Mouse (Mus musculus) kidney, embryonic 15.5 days (tissue): ENCODE data around the gene Slc8a1. TPM values are rescaled to one million over a fixed set of nuclear protein-coding genes. Genes with fewer than 3 reads are reported as not detected.

Source experiments
- ATAC-seq: fragments of 200-750 bp; cut with Nextera tagmentation; replicated peaks from 2 replicates; pipeline ENCODE4 v1.8.0; 2017; ENCODE audit warnings: moderate TSS enrichment; ENCODE audit not compliant: low FRiP score
- H3K27ac ChIP-seq: fragments of 300-500 bp; sonication (generic); 2 replicates; pipeline ENCODE4 v1.5.1; 2015; ENCODE audit warnings: mild to moderate bottlenecking, inconsistent platforms
- H3K27me3 ChIP-seq: fragments of 300-500 bp; sonication (generic); 2 replicates; pipeline ENCODE4 v1.6.1; 2015; ENCODE audit warnings: inconsistent platforms
- H3K36me3 ChIP-seq: fragments of 300-500 bp; sonication (generic); 2 replicates; pipeline ENCODE4 v1.6.1; 2015; ENCODE audit warnings: inconsistent platforms
- H3K4me1 ChIP-seq: fragments of 300-500 bp; sonication (generic); 2 replicates; pipeline ENCODE4 v1.6.1; 2015; ENCODE audit warnings: inconsistent platforms
- H3K4me2 ChIP-seq: fragments of 300-500 bp; sonication (generic); 2 replicates; pipeline ENCODE4 v1.6.1; 2015; ENCODE audit warnings: moderate library complexity, mild to moderate bottlenecking, inconsistent platforms
- H3K4me3 ChIP-seq: fragments of 300-500 bp; sonication (generic); replicated peaks from 2 replicates; pipeline ENCODE4 v1.5.1; 2015; ENCODE audit warnings: mild to moderate bottlenecking, inconsistent platforms
- H3K9ac ChIP-seq: fragments of 300-500 bp; sonication (generic); 2 replicates; pipeline ENCODE4 v1.6.1; 2015; ENCODE audit warnings: mild to moderate bottlenecking, inconsistent platforms
- H3K9me3 ChIP-seq: fragments of 300-500 bp; sonication (generic); replicated peaks from 2 replicates; pipeline ENCODE4 v1.6.1; 2016; ENCODE audit warnings: inconsistent platforms
- WGBS: fragments of 180-500 bp; shearing (Covaris S2); methylation state at CpG from one replicate; pipeline ENCODE4 v1.1.7; 2015; ENCODE audit warnings: mixed read lengths; 5-methylcytosine and 5-hydroxymethylcytosine counted together
- polyA plus RNA-seq: library from polyadenylated mRNA; unstranded; fragments of >200 nt; fragmentation: Nextera tagmentation; extraction: Ambion mirVana; gene quantifications from 2 replicates; pipeline ENCODE4 v1.2.1, GENCODE M21; 2015

Slc8a1 gene
- polyA plus RNA-seq, 1 experiment from 2014 or later: 11.8 TPM

DNA sequence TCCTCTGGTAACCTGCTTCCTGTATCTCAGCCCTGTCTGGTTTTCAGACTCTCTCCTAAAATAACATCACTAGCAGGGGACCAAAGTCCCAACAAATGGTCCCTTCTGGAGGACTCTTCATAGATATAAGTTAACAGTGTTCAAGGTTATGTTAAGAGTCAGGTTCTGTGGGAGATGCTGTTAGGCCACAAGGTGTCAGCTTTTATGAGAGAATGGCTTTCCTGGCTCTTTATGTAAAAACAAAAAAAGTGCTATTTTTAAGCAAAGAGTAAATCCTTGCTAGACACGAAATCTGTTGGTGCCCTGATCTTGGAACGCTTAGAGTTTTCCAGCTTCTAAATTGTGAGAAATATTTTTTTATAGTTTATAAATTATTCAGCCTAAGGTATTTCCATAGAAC, 377.6 kb downstream of the Slc8a1 start:
- H3K9ac ChIP-seq: no peak overlapping the region
- ATAC-seq: no peak

DNA sequence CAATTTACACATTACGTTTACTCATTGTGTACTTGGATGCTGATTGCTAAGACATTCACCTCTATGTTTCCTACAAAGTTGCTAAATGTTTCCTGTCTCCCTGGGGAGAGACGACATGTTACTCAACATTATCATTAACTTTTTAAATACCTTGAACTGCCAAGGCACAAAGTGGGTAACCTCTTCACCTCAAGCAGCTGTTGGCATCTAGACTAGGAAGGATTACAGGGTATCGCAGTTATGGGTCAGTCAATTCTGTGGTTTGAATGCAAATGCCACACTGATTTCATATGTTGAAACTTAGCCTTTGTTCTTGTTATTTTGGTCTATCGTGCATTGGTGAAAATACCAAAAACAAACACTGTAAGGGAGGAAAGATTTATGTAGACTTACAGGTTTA, 378.1 kb downstream of the Slc8a1 start:
- Histone ChIP-seq H3K27ac (no peak overlapping the region), H3K36me3 (no peaks in the 10 kb centered on the region), H3K4me1 (no peaks in the 10 kb centered on the region), H3K9ac (no peak overlapping the region), H3K9me3 (peaks cover 4% of the 10 kb centered on the region; the same call in 1 of the 2 replicates), H3K4me3 (no peak overlapping the region), H3K4me2 (no peak overlapping the region), H3K27me3 (no peaks in the 10 kb centered on the region)
- 63% methylated on average over 4 of the region's 4 CpGs for WGBS
- ATAC-seq: no peak

More for the DNA sequence above, 377.6 kb downstream of the Slc8a1 start:
- no peaks in the 10 kb centered on the region for H3K9me3 ChIP-seq
- H3K4me2 ChIP-seq: no peak overlapping the region
- no peak overlapping the region for H3K27ac ChIP-seq
- no peak overlapping the region for H3K4me3 ChIP-seq
- WGBS: 41% methylated on average over 2 of the region's 2 CpGs
- H3K27me3 ChIP-seq: no peaks in the 10 kb centered on the region
- no peaks in the 10 kb centered on the region for H3K4me1 ChIP-seq
- no peaks in the 10 kb centered on the region for H3K36me3 ChIP-seq

DNA sequence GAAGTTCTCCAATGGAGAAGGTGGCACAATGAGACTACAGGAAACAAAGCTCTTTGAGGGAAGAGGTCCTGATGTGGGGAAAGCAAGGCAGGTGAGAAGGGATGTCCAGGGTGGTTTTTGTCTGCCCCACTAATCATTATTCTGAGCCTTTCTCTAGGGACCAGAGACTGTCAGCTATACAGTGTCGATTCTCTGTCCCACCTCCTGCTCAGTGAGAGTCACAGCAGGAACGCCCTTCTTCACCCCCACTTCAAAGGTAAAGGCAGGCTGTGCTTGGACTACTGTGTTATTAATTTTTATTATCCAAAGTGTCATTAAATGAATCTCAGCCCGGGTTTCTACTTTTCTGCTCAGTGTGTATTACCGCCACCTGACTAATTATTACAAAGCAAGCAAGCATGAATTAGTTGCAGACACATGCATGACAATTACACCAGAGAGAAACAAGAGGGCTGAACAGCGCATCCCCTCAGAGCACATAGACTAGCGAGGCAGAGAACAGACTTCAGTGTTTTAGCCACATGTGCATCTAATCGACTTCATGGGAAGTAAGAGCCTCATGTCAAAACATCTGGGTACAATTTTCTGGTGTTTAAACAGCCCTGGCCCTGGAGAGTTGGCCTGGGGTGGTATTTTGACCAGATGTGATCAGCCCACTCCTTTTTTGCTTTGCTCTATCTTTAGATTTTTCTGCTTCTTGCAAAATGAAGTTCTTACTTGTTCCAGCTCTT, 402.0 kb downstream of the Slc8a1 start:
- Histone ChIP-seq H3K9me3 (no peaks in the 10 kb centered on the region), H3K9ac (no peak overlapping the region), H3K36me3 (no peaks in the 10 kb centered on the region), H3K4me3 (no peak overlapping the region), H3K4me1 (no peaks in the 10 kb centered on the region), H3K27me3 (no peaks in the 10 kb centered on the region), H3K4me2 (no peak overlapping the region), H3K27ac (peak overlapping the region; percentile 20; the same call in 1 of the 2 replicates)
- WGBS: 50% methylated on average over 7 of the region's 7 CpGs
- no peak for ATAC-seq

DNA sequence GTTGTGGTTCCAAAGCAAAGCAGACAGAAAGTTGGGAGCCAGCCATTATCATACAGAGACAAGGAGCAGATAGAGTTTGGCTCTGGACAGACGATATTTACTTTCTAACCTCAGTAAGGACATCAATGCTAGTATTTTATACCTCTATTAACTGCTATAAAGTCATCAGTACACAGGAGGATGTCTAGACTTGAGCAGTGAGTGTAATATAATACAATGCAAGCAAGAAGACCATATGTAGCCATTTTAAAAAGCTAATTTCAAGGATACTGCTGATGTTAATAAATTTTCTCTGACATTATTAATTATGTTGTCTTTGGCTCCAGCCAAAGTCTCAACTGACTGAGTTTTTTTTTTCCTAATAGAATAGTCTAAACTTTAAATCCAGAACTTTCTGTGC, 402.7 kb downstream of the Slc8a1 start:
- Histone ChIP-seq H3K4me3 (no peak overlapping the region), H3K36me3 (no peaks in the 10 kb centered on the region), H3K9ac (no peak overlapping the region), H3K27ac (no peak overlapping the region), H3K27me3 (no peaks in the 10 kb centered on the region), H3K4me1 (no peaks in the 10 kb centered on the region), H3K9me3 (no peaks in the 10 kb centered on the region), H3K4me2 (no peak overlapping the region)
- WGBS: 33% methylated on average over 1 of the region's 1 CpGs
- ATAC-seq: 0 out of 2 replicates have a peak, but pooled peaks have one; percentile 15
